Mouse (Mus musculus) embryonic facial prominence, embryonic 10.5 days (tissue): ENCODE measurements around the gene Shc2. TPM values are rescaled to one million over a fixed set of nuclear protein-coding genes. Genes with fewer than 3 reads are reported as not detected.

Experiments
- DNase-seq: peaks from one replicate; pipeline ENCODE4 v3.0.0-alpha.2; 2017; ENCODE audit warnings: low spot score
- H3K27ac ChIP-seq: fragments of 300-500 bp; sonication (generic); replicated peaks from 2 replicates; pipeline ENCODE4 v1.5.1; 2016; ENCODE audit warnings: mild to moderate bottlenecking
- H3K27me3 ChIP-seq: fragments of 300-500 bp; sonication (generic); replicated peaks from 2 replicates; pipeline ENCODE4 v1.6.1; 2016; ENCODE audit warnings: low read depth, mild to moderate bottlenecking; ENCODE audit not compliant: poor library complexity, severe bottlenecking
- H3K36me3 ChIP-seq: fragments of 300-500 bp; sonication (generic); replicated peaks from 2 replicates; pipeline ENCODE4 v1.6.1; 2016; ENCODE audit warnings: mild to moderate bottlenecking, moderate library complexity
- H3K4me1 ChIP-seq: fragments of 300-500 bp; sonication (generic); 2 replicates; pipeline ENCODE4 v1.6.1; 2016
- H3K4me3 ChIP-seq: fragments of 300-500 bp; sonication (generic); 2 replicates; pipeline ENCODE4 v1.5.1; 2016; ENCODE audit warnings: mild to moderate bottlenecking, moderate library complexity
- H3K9me3 ChIP-seq: fragments of 300-500 bp; sonication (generic); 2 replicates; pipeline ENCODE4 v1.6.1; 2016; ENCODE audit warnings: mild to moderate bottlenecking
- WGBS: fragments of 180-500 bp; shearing (Covaris S2); methylation state at CpG from one replicate; pipeline ENCODE4 v1.1.7; 2016; 5-methylcytosine and 5-hydroxymethylcytosine counted together
- polyA plus RNA-seq: library from polyadenylated mRNA; unstranded; fragments of >200 nt; fragmentation: Nextera tagmentation; extraction: Ambion mirVana; gene quantifications from 2 replicates; pipeline ENCODE4 v1.2.1, GENCODE M21; 2016

Gene Shc2
- polyA plus RNA-seq, 1 experiment from 2014 or later = 21.5 TPM

GRCm38 (mm10) chr10:79584021-79584420 lies 53.7 kb downstream of the Shc2 start:
- no peaks in the 10 kb centered on the region for H3K9me3 ChIP-seq
- H3K27ac ChIP-seq = no peak overlapping the region
- 0 out of 2 replicates have a peak, but pooled peaks cover 9% of the 10 kb centered on the region for H3K27me3 ChIP-seq
- no peak for DNase-seq
- H3K4me1 ChIP-seq = peaks cover 2% of the 10 kb centered on the region; the same call in 1 of the 2 replicates
- WGBS = 61% methylated on average over 7 of the region's 7 CpGs
- no peaks in the 10 kb centered on the region for H3K36me3 ChIP-seq
- no peak overlapping the region for H3K4me3 ChIP-seq

GRCm38 (mm10) chr10:79581501-79581900 lies 56.2 kb downstream of the Shc2 start:
- Histone ChIP-seq H3K27me3 (0 out of 2 replicates have a peak, but pooled peaks cover 9% of the 10 kb centered on the region), H3K4me1 (peaks cover 12% of the 10 kb centered on the region), H3K36me3 (no peaks in the 10 kb centered on the region), H3K9me3 (no peaks in the 10 kb centered on the region), H3K4me3 (no peak overlapping the region), H3K27ac (no peak overlapping the region)
- no peak for DNase-seq
- WGBS = 88% methylated on average over 8 of the region's 8 CpGs

GRCm38 (mm10) chr10:79580811-79581210 lies 56.9 kb downstream of the Shc2 start:
- Histone ChIP-seq H3K4me1 (peaks cover 12% of the 10 kb centered on the region), H3K27ac (no peak overlapping the region), H3K9me3 (no peaks in the 10 kb centered on the region), H3K27me3 (0 out of 2 replicates have a peak, but pooled peaks cover 9% of the 10 kb centered on the region), H3K4me3 (no peak overlapping the region), H3K36me3 (no peaks in the 10 kb centered on the region)
- DNase-seq = peak; percentile 70
- 44% methylated on average over 6 of the region's 6 CpGs for WGBS

GRCm38 (mm10) chr10:79580356-79580755 lies 57.4 kb downstream of the Shc2 start:
- WGBS = 70% methylated on average over 7 of the region's 7 CpGs
- Histone ChIP-seq H3K36me3 (no peaks in the 10 kb centered on the region), H3K9me3 (no peaks in the 10 kb centered on the region), H3K4me1 (peaks cover 12% of the 10 kb centered on the region), H3K27ac (no peak overlapping the region), H3K27me3 (0 out of 2 replicates have a peak, but pooled peaks cover 9% of the 10 kb centered on the region), H3K4me3 (no peak overlapping the region)
- no peak for DNase-seq

- no peak overlapping the region for H3K4me3 ChIP-seq
- H3K27me3 ChIP-seq = 0 out of 2 replicates have a peak, but pooled peaks cover 6% of the 10 kb centered on the region
- WGBS = 84% methylated on average over 12 of the region's 12 CpGs
- DNase-seq = no peak
- no peaks in the 10 kb centered on the region for H3K9me3 ChIP-seq
- no peak overlapping the region for H3K27ac ChIP-seq
- no peaks in the 10 kb centered on the region for H3K36me3 ChIP-seq
- H3K4me1 ChIP-seq = peaks cover 12% of the 10 kb centered on the region
Observed at GRCm38 (mm10) chr10:79579781-79580180, 57.9 kb downstream of the Shc2 start.

- no peak overlapping the region for H3K4me3 ChIP-seq
- no peak for DNase-seq
- H3K4me1 ChIP-seq = peaks cover 12% of the 10 kb centered on the region
- 0 out of 2 replicates have a peak, but pooled peaks cover 6% of the 10 kb centered on the region for H3K27me3 ChIP-seq
- no peaks in the 10 kb centered on the region for H3K9me3 ChIP-seq
- H3K36me3 ChIP-seq = no peaks in the 10 kb centered on the region
- no peak overlapping the region for H3K27ac ChIP-seq
- 79% methylated on average over 7 of the region's 7 CpGs for WGBS
Observed at GRCm38 (mm10) chr10:79578891-79579290, 58.8 kb downstream of the Shc2 start.

GRCm38 (mm10) chr10:79578276-79578675 lies 59.4 kb downstream of the Shc2 start:
- peak; percentile 25 for DNase-seq
- 53% methylated on average over 9 of the region's 9 CpGs for WGBS

GRCm38 (mm10) chr10:79577376-79577775 lies 60.3 kb downstream of the Shc2 start:
- DNase-seq = no peak
- Histone ChIP-seq H3K27ac (no peak overlapping the region), H3K9me3 (no peaks in the 10 kb centered on the region), H3K4me1 (peaks cover 12% of the 10 kb centered on the region), H3K27me3 (0 out of 2 replicates have a peak, but pooled peaks cover 6% of the 10 kb centered on the region), H3K36me3 (no peaks in the 10 kb centered on the region), H3K4me3 (no peak overlapping the region)
- WGBS = 73% methylated on average over 4 of the region's 4 CpGs

More at GRCm38 (mm10) chr10:79578276-79578675, 59.4 kb downstream of the Shc2 start:
- H3K4me3 ChIP-seq = no peak overlapping the region
- H3K9me3 ChIP-seq = no peaks in the 10 kb centered on the region
- H3K4me1 ChIP-seq = peaks cover 12% of the 10 kb centered on the region
- H3K27ac ChIP-seq = no peak overlapping the region
- 0 out of 2 replicates have a peak, but pooled peaks cover 6% of the 10 kb centered on the region for H3K27me3 ChIP-seq
- no peaks in the 10 kb centered on the region for H3K36me3 ChIP-seq

- 0 out of 2 replicates have a peak, but pooled peaks cover 6% of the 10 kb centered on the region for H3K27me3 ChIP-seq
- H3K27ac ChIP-seq = no peak overlapping the region
- H3K4me3 ChIP-seq = no peak overlapping the region
- DNase-seq = no peak
- H3K36me3 ChIP-seq = no peaks in the 10 kb centered on the region
- H3K9me3 ChIP-seq = no peaks in the 10 kb centered on the region
- WGBS = 80% methylated on average over 6 of the region's 6 CpGs
- H3K4me1 ChIP-seq = peaks cover 12% of the 10 kb centered on the region
Observed at GRCm38 (mm10) chr10:79575754-79576153, 62.0 kb downstream of the Shc2 start.

GRCm38 (mm10) chr10:79574796-79575195 lies 62.9 kb downstream of the Shc2 start:
- Histone ChIP-seq H3K36me3 (no peaks in the 10 kb centered on the region), H3K9me3 (no peaks in the 10 kb centered on the region), H3K4me1 (peaks cover 12% of the 10 kb centered on the region), H3K27ac (no peak overlapping the region), H3K27me3 (0 out of 2 replicates have a peak, but pooled peaks cover 2% of the 10 kb centered on the region), H3K4me3 (no peak overlapping the region)
- no peak for DNase-seq
- WGBS = 86% methylated on average over 6 of the region's 6 CpGs

- H3K9me3 ChIP-seq = no peaks in the 10 kb centered on the region
- H3K4me1 ChIP-seq = peaks cover 12% of the 10 kb centered on the region
- no peaks in the 10 kb centered on the region for H3K27me3 ChIP-seq
- 86% methylated on average over 8 of the region's 8 CpGs for WGBS
- H3K4me3 ChIP-seq = no peak overlapping the region
- H3K36me3 ChIP-seq = no peaks in the 10 kb centered on the region
- no peak overlapping the region for H3K27ac ChIP-seq
- DNase-seq = no peak
Observed at GRCm38 (mm10) chr10:79574350-79574749, 63.4 kb downstream of the Shc2 start.

GRCm38 (mm10) chr10:79573611-79574010 lies 64.1 kb downstream of the Shc2 start:
- no peaks in the 10 kb centered on the region for H3K9me3 ChIP-seq
- 89% methylated on average over 6 of the region's 6 CpGs for WGBS
- no peak for DNase-seq

GRCm38 (mm10) chr10:79571314-79571713 lies 66.4 kb downstream of the Shc2 start:
- WGBS = 90% methylated on average over 2 of the region's 2 CpGs
- no peaks in the 10 kb centered on the region for H3K9me3 ChIP-seq
- no peaks in the 10 kb centered on the region for H3K27me3 ChIP-seq

More at GRCm38 (mm10) chr10:79573611-79574010, 64.1 kb downstream of the Shc2 start:
- Histone ChIP-seq H3K27ac (no peak overlapping the region), H3K27me3 (no peaks in the 10 kb centered on the region), H3K4me1 (peaks cover 6% of the 10 kb centered on the region), H3K4me3 (no peak overlapping the region), H3K36me3 (no peaks in the 10 kb centered on the region)

More at GRCm38 (mm10) chr10:79571314-79571713, 66.4 kb downstream of the Shc2 start:
- Histone ChIP-seq H3K36me3 (no peaks in the 10 kb centered on the region), H3K4me3 (no peak overlapping the region), H3K4me1 (no peaks in the 10 kb centered on the region), H3K27ac (no peak overlapping the region)
- DNase-seq = no peak
